Mouse (Mus musculus): ENCODE data around the gene Nell1. TPM values are rescaled to one million over a fixed set of nuclear protein-coding genes. Genes with fewer than 3 reads are reported as not detected.

Gene Nell1
- polyA plus RNA-seq, 1 experiment = 0.22 TPM

DNA sequence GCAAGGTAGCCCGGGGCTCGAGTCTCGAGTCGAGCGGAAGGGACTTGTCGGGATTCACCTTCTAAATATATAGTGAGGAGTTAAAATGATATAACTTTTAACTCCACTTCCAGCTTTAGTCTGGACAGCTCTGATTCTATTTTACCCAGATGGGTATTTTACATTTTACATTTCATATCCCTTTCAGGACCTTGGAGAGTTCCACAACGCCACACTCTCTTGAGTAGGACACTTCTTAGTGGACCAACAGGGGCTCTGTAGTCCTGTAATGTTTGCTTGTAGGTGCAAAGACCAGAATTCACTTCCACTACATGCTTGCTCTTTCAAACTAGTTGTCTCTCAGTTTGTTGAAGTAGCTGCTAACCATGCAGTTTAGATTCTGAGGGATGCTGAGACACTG, 174.7 kb downstream of the Nell1 start:
- TF ChIP-seq POLR2A (IDR thresholded peaks at IDR 0.05; ENCODE audit: control insufficient read depth, low read depth, low read length) (no peak), CTCF (IDR thresholded peaks at IDR 0.05; ENCODE audit: control insufficient read depth, insufficient read depth, insufficient replicate concordance, low read depth, low read length) (no peak)
- H3K27ac ChIP-seq (ENCODE audit: control insufficient read depth, insufficient read depth, low read depth, low read length) = no peak overlapping the region
- no peaks in the 10 kb centered on the region for H3K36me3 ChIP-seq (ENCODE audit: control insufficient read depth, insufficient read depth, low read length)
- H3K4me3 ChIP-seq (ENCODE audit: control insufficient read depth, low read depth, low read length) = no peak overlapping the region
- no peaks in the 10 kb centered on the region for H3K27me3 ChIP-seq (ENCODE audit: control insufficient read depth, insufficient read depth, low read length)
- no peaks in the 10 kb centered on the region for H3K4me1 ChIP-seq (ENCODE audit: control insufficient read depth, insufficient read depth, low read length)

DNA sequence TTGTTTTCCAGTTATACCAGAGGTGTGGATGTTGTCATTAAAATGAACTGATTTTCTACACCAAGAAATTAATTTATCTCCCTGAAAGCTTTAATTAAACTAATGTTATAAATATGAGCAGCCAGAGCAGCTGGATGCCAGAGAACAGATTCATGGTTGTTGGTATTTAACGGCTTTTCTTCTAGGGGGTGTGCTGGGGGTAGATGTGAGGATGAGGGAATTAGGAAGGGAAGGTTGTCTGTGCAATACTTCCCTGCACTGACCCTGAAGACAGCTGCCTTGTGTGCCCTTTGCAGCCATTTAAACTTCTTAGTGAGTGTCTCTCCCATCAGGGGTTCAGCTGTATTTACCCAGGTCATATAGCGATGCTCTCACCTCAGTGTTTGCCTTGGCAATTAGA, 176.2 kb downstream of the Nell1 start:
- no peak overlapping the region for H3K27ac ChIP-seq (ENCODE audit: control insufficient read depth, insufficient read depth, low read depth, low read length)
- no peaks in the 10 kb centered on the region for H3K27me3 ChIP-seq (ENCODE audit: control insufficient read depth, insufficient read depth, low read length)
- H3K4me1 ChIP-seq (ENCODE audit: control insufficient read depth, insufficient read depth, low read length) = no peaks in the 10 kb centered on the region
- no peak overlapping the region for H3K4me3 ChIP-seq (ENCODE audit: control insufficient read depth, low read depth, low read length)
- TF ChIP-seq CTCF (IDR thresholded peaks at IDR 0.05; ENCODE audit: control insufficient read depth, insufficient read depth, insufficient replicate concordance, low read depth, low read length) (no peak), POLR2A (IDR thresholded peaks at IDR 0.05; ENCODE audit: control insufficient read depth, low read depth, low read length) (no peak)
- H3K36me3 ChIP-seq (ENCODE audit: control insufficient read depth, insufficient read depth, low read length) = no peaks in the 10 kb centered on the region

DNA sequence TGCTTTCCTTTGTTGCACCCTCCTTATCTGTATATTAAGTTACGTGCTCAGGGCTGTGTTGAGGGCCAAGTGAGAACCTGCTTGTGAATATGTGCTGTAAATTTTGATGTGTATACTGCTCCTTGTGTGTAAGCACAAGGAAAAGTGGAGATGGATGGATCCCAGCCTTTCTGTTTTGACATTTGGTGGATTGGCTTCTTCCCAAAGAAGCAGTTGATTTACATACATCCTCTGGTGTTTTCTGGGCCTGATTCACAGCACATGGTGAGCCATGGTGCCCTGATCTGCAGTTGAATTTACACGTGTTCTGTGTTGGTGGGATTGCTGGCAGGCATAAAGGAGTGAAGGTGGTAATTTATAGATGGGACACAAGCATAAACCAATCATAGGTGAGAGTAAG, 179.0 kb downstream of the Nell1 start:
- TF ChIP-seq POLR2A (IDR thresholded peaks at IDR 0.05; ENCODE audit: control insufficient read depth, low read depth, low read length) (no peak), CTCF (IDR thresholded peaks at IDR 0.05; ENCODE audit: control insufficient read depth, insufficient read depth, insufficient replicate concordance, low read depth, low read length) (no peak)
- Histone ChIP-seq H3K27ac (ENCODE audit: control insufficient read depth, insufficient read depth, low read depth, low read length) (no peak overlapping the region), H3K27me3 (ENCODE audit: control insufficient read depth, insufficient read depth, low read length) (no peaks in the 10 kb centered on the region), H3K36me3 (ENCODE audit: control insufficient read depth, insufficient read depth, low read length) (no peaks in the 10 kb centered on the region), H3K4me3 (ENCODE audit: control insufficient read depth, low read depth, low read length) (no peak overlapping the region), H3K4me1 (ENCODE audit: control insufficient read depth, insufficient read depth, low read length) (no peaks in the 10 kb centered on the region)

DNA sequence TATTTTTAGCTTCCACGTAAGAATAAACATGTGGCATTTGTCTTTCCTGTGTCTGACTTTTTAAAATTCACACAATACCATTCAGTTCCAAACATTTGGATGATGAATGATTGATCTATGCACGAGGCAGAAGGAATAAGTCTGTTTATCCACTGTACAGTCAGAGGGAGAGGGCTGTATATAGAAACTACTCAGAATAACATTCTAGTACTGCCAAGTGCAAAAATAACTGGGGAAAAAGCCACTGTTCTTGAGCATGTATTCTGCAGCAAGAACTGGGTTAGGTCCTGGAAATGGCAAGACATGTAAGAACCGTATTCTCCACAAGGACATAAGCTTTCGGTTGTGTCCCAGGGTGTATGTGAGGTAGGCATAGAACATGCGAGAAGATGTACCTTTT, 187.9 kb downstream of the Nell1 start:
- no peak for TF ChIP-seq POLR2A (IDR thresholded peaks at IDR 0.05; ENCODE audit: control insufficient read depth, low read depth, low read length)
- Histone ChIP-seq H3K4me3 (ENCODE audit: control insufficient read depth, low read depth, low read length) (no peak overlapping the region), H3K36me3 (ENCODE audit: control insufficient read depth, insufficient read depth, low read length) (no peaks in the 10 kb centered on the region), H3K4me1 (ENCODE audit: control insufficient read depth, insufficient read depth, low read length) (no peaks in the 10 kb centered on the region), H3K27me3 (ENCODE audit: control insufficient read depth, insufficient read depth, low read length) (no peaks in the 10 kb centered on the region), H3K27ac (ENCODE audit: control insufficient read depth, insufficient read depth, low read depth, low read length) (no peak overlapping the region)

DNA sequence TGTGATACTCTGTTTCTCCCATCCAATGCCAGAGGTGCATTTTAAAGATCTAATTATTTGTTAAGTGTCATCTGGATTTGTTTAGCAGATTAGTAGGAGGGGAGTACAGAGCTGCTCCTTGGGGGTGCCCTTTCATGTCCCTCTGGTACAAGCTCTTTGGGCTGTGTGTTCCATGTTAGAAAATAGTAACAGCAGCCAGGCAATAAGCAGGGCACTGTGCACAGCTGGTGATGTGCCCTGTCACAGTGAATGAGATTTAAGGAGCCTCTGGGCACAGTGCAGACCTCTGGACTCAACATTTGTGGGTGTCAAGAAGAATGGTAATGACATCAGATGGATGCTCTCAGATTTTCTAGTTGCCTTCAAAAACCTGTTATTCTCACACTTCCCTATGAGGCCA, 194.1 kb downstream of the Nell1 start:
- TF ChIP-seq CTCF (IDR thresholded peaks at IDR 0.05; ENCODE audit: control insufficient read depth, insufficient read depth, insufficient replicate concordance, low read depth, low read length) = no peak
- TF ChIP-seq POLR2A (IDR thresholded peaks at IDR 0.05; ENCODE audit: control insufficient read depth, low read depth, low read length) = no peak
- Histone ChIP-seq H3K27ac (ENCODE audit: control insufficient read depth, insufficient read depth, low read depth, low read length) (no peak overlapping the region), H3K36me3 (ENCODE audit: control insufficient read depth, insufficient read depth, low read length) (no peaks in the 10 kb centered on the region), H3K4me1 (ENCODE audit: control insufficient read depth, insufficient read depth, low read length) (no peaks in the 10 kb centered on the region), H3K27me3 (ENCODE audit: control insufficient read depth, insufficient read depth, low read length) (no peaks in the 10 kb centered on the region), H3K4me3 (ENCODE audit: control insufficient read depth, low read depth, low read length) (no peak overlapping the region)

DNA sequence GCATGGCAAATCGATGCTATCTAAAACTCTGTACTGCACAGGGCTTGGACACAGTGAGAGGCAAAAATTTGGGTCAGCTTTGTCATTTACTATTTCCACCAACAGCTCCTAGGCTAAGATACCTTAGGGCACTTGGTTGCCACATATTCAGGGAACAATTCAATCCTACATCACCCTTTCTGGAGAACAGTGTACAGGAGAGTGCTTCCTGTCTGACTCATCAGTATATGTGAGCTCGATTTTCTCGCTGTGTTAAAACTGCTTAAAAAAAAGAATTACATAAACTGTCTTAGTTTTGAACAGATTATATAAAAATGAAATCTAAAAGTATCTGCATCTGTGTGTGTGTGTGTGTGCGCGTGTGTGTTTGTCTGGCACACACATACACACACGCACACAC, 211.6 kb downstream of the Nell1 start:
- Histone ChIP-seq H3K27me3 (ENCODE audit: control insufficient read depth, insufficient read depth, low read length) (no peaks in the 10 kb centered on the region), H3K4me3 (ENCODE audit: control insufficient read depth, low read depth, low read length) (no peak overlapping the region), H3K4me1 (ENCODE audit: control insufficient read depth, insufficient read depth, low read length) (no peaks in the 10 kb centered on the region), H3K27ac (ENCODE audit: control insufficient read depth, insufficient read depth, low read depth, low read length) (no peak overlapping the region), H3K36me3 (ENCODE audit: control insufficient read depth, insufficient read depth, low read length) (no peaks in the 10 kb centered on the region)
- TF ChIP-seq POLR2A (IDR thresholded peaks at IDR 0.05; ENCODE audit: control insufficient read depth, low read depth, low read length) = no peak
- TF ChIP-seq CTCF (IDR thresholded peaks at IDR 0.05; ENCODE audit: control insufficient read depth, insufficient read depth, insufficient replicate concordance, low read depth, low read length) = no peak

DNA sequence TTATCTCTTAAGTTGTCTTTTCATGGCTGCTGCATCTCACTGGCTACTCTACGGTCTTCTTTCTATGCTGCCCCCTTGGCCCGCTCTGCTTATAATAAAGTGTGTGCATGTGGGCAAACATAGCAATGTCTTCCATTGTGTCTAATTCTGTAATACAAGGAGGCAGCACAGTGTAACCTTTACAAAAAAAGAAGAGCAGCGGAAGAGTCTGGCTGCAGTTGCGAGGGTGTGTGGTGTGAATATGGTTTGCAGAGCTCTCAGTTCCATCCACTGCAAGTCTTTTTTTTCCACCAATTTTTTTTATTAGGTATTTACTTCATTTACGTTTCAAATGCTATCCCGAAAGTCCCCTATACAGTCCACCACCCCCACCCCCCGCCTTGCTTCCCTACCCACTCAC, 219.3 kb downstream of the Nell1 start:
- no peak for TF ChIP-seq POLR2A (IDR thresholded peaks at IDR 0.05; ENCODE audit: control insufficient read depth, low read depth, low read length)
- no peak for TF ChIP-seq CTCF (IDR thresholded peaks at IDR 0.05; ENCODE audit: control insufficient read depth, insufficient read depth, insufficient replicate concordance, low read depth, low read length)
- H3K36me3 ChIP-seq (ENCODE audit: control insufficient read depth, insufficient read depth, low read length) = no peaks in the 10 kb centered on the region
- H3K27ac ChIP-seq (ENCODE audit: control insufficient read depth, insufficient read depth, low read depth, low read length) = no peak overlapping the region
- H3K27me3 ChIP-seq (ENCODE audit: control insufficient read depth, insufficient read depth, low read length) = no peaks in the 10 kb centered on the region
- no peaks in the 10 kb centered on the region for H3K4me1 ChIP-seq (ENCODE audit: control insufficient read depth, insufficient read depth, low read length)
- H3K4me3 ChIP-seq (ENCODE audit: control insufficient read depth, low read depth, low read length) = no peak overlapping the region

DNA sequence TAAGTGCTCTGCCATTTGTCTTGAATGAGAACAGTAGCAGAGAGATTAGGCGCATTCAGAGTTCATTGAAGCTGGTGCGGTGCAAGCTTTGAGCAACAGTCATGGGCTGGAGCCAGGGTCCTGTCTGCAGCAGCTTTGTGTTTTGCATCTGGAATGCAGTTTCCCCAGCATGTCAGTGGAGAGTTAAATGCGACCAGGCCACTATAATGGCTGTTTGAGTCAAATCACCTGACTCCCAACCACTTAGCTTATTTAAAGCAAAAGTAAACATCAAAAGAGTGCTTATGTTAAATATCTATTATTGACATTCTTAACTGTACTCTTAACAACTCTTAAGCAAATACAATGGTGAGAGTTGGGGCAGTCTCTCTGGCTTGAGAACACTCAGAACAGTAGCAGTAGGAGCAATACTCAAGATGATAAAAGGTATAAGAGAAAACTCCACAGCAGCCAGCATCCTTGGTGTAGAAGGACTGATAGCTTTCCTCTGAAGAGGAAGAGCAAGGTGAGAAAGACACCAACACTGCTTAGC, 220.5 kb downstream of the Nell1 start:
- Histone ChIP-seq H3K27me3 (ENCODE audit: control insufficient read depth, insufficient read depth, low read length) (no peaks in the 10 kb centered on the region), H3K4me3 (ENCODE audit: control insufficient read depth, low read depth, low read length) (no peak overlapping the region)

More for the DNA sequence above, 220.5 kb downstream of the Nell1 start:
- H3K4me1 ChIP-seq (ENCODE audit: control insufficient read depth, insufficient read depth, low read length) = no peaks in the 10 kb centered on the region
- TF ChIP-seq POLR2A (IDR thresholded peaks at IDR 0.05; ENCODE audit: control insufficient read depth, low read depth, low read length) (no peak), CTCF (IDR thresholded peaks at IDR 0.05; ENCODE audit: control insufficient read depth, insufficient read depth, insufficient replicate concordance, low read depth, low read length) (no peak)
- no peaks in the 10 kb centered on the region for H3K36me3 ChIP-seq (ENCODE audit: control insufficient read depth, insufficient read depth, low read length)
- H3K27ac ChIP-seq (ENCODE audit: control insufficient read depth, insufficient read depth, low read depth, low read length) = no peak overlapping the region

Data from testis, adult 2 months (tissue).